Mouse (Mus musculus) fibroblast of lung, adult 2 months (primary cell): ENCODE results near the gene Cenpv.

Experiments
- DNase-seq: peaks from one replicate; pipeline ENCODE4 v3.0.0-alpha.2; 2011; ENCODE audit warnings: low read depth

The Cenpv gene

DNA sequence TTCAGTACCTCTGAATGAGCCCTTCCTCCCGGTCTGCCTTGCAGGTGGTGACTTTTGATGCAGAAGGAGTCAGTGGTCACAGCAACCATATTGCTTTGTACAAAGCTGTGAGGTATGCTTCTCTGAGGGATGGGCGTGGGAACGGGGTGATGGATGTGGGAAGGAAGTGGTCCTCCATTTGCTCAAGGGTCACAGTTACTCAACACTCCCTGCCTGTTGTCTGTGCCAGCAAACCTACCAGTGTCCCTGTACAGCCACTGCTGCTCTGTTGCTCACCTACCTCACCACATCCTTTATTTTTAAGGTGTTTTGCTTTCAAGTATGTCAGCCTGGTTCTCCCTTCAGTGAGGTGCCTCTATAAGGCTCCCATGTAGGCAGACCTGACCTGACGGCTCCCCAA lies 31.4 kb downstream of the Cenpv start:
- DNase-seq = no peak

- DNase-seq = no peak
Observed at GRCm38 (mm10) chr11:62500529-62500928, 38.5 kb downstream of the Cenpv start.

DNA sequence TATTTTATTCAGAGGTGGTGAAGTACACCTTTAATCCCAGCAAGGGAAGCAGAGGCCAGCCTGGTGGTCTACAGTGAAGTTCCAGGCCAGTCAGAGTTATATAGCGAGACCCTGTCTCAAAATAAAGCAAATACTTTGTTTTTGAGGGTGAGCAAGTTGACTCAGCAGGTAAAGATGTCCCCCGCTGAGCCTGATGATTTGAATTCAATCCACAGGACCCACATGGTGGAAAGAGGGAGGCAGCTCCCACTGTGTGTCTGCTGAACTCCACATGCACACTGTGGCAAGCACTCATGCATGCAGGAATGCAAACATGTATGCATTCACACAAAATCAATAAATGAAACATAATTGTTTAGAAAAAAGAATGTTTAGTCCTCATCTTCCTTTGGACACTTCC lies 40.3 kb downstream of the Cenpv start:
- DNase-seq = no peak

- DNase-seq = no peak
Observed at GRCm38 (mm10) chr11:62497181-62497580, 41.9 kb downstream of the Cenpv start.

DNA sequence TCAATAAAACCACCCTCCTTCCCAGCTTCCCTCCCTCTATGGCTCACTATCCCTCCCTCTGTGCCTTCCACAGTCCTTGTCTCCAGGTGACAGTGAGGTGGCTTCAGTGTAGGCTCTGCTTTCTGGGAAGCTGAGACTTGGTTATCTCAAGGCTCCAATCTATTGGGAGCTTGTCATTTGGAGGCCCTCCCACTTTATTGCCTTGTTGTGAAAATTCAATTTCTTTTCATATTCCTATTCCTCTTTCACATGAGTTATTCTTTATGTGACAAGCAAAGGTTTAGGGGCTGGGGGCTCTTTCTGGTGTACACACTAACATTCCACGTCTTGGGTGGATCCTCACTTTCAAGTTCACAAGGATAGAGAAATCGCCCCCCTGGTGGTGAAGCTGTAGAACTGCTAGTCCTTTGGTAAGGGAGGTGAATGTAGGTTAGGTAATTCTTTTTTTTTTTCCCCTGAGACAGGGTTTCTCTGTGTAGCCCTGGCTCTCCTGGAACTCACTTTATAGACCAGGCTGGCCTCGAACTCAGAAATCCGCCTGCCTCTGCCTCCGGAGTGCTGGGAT lies 42.8 kb downstream of the Cenpv start:
- DNase-seq = no peak

GRCm38 (mm10) chr11:62495276-62495801 lies 43.7 kb downstream of the Cenpv start:
- DNase-seq = peak; percentile 48

DNA sequence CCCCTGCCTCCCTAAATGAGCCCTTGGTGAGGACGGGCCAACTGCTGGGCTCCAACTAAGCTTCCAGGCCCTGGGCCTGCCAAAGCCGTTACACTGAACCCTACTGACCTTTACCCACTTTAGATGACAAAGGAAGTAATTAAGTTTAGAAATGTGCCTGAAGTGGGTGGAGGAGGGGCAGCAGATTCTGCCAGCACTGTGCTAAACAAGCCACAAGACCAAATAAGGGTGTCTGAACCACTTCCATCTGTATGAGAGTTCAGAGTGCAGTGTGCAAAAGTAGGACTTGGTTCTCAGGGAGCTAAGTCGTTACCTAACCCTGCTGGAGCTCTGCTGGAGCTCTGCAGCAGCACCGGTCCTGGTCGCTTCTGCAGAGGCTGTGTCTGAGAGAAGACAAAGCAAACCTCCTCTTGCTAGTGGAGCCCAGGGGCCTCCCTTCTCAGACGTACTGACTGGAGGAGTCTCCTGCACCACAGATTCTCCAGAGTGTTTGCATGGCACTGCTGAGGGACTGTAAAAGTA lies 44.2 kb downstream of the Cenpv start:
- peak; percentile 59 for DNase-seq

DNA sequence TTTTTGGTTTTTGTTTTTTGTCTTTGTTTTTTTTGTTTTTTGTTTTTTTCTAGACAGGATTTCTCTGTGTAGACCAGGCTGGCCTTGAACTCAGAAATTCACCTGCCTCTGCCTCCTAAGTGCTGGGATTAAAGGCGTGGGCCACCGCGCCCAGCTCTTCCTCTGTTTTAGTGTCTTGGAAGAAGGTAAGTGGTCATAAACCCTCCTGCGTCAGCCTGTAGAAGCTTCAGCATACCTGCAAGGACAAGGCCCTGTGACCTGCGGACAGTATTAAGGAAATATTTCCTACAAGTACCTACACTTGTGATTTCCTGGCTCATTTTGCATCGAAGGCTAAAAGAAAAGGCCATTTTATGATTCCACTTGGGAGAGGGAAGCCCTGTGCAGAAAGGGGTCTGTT lies 45.4 kb downstream of the Cenpv start:
- DNase-seq = no peak

DNA sequence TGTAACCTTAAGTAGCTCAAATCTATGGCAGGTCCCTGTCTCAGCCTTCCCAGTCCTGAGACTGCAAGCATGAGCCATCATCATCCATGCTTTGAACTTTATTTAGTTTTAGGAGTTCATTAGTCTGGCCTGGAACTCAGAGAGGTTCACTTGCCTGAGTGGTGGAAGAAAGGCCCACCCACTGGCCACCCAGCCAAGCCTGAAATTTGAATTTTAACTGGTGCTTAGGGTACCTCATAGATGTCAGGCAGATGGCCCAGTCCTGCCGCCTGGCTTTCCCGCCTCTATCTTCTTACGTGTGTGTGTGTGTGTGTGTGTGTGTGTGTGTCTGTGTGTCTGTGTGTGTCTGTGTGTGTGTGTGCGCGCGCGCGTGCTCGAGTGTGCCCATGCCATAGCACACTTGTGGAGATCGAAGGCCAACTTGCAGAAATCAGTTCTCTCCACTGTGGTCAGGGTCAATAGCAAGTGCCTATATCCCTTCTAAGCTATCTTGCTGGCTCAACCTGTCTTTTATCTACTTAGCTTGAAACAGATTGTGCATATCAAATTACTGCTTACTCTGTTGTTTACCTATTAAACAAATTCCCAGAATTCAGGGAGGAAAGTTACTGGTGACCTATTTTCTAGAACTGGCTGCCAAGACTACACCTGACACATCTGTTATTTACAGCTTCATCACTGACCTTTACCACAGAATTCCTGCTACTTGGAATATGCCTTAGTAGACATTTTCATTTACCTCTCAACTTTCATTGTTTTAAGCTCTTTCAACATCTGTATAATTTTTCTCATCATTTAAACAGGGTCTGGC lies 51.3 kb downstream of the Cenpv start:
- no peak for DNase-seq

GRCm38 (mm10) chr11:62486949-62487348 lies 52.1 kb downstream of the Cenpv start:
- DNase-seq = no peak

DNA sequence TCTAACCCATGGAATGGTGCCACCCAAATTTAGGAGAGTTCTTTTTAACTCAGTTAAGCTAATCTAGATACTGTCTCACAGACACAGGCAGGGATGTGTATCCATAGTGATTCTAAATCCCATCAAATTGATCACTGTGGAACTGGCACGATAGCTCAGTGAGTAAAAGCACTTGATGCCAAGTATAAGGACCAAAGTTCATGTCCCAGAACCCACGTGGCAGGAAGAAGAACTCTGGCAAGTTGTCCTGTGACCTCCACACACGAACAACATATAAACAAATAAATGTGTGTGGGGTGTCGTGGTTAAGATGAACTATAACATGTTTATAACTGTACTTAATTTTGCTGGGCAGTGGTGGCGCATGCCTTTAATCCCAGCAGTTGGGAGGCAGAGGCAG lies 59.5 kb downstream of the Cenpv start:
- no peak for DNase-seq

GRCm38 (mm10) chr11:62478931-62479330 lies 60.1 kb downstream of the Cenpv start:
- DNase-seq = no peak

DNA sequence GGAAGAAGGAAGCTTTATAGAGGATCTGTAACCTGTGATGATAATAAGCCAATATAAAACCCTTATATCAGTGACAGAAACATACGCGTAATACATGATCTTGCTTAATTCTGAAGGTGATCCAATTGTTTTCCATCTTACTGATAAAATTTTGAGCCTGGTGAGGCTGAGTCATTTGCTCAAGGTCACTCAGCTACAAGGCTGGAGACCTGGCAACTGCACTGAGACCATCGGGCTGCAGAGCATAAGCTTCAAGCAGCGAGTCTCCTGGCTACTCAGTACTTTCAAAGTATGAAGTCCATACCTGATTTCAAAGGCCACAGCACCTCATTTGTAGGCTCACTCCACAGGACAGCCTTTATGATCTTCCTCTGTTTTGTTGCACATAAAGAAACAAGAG lies 62.9 kb downstream of the Cenpv start:
- no peak for DNase-seq
